Mouse (Mus musculus): ENCODE measurements at regions not wholly inside any gene's neighbourhood (a gene's known extent, or its start where the extent isn't known, plus 50 kb on each side); places are given as distances from the start of the nearest gene placed in this dataset.

DNA sequence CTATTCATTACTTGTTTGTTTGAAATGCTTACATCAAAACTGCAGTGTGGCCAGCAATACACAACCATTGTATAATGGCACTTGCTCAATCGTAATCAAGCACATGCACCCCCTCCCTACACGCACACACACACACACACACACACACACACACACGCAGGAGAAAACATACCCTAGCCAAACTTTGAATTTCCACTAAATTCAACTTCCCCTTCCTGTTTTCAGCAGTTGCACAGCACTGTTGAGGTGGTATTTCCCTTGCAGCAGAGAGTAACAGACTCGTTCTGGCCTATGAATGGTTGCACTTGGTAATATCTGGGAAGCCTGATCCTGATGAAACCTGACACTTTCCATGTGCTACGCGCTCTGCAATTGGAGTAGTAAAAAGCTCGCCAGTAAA, 173.8 kb downstream of the Rap2a start:
- DNase-seq (ENCODE audit: low read depth in 3 of 3, low spot score in 3 of 3) (no peak), ATAC-seq (ENCODE audit: insufficient read depth) (no peak)
- TF ChIP-seq EP300 (IDR thresholded peaks at IDR 0.05; ENCODE audit: low read depth): no peak
- TF ChIP-seq CTCF (IDR thresholded peaks at IDR 0.05; ENCODE audit: low read depth): no peak
- WGBS (ENCODE audit: insufficient replicate concordance): 58% methylated on average over 7 of the region's 7 CpGs
- Histone ChIP-seq H3K4me2 (ENCODE audit: low read depth) (no peak overlapping the region), H3K9me3 (ENCODE audit: control insufficient read depth, low read length) (no peaks in the 10 kb centered on the region), H3K36me3 (replicated peaks; ENCODE audit: control insufficient read depth, insufficient read depth, low read depth) (no peaks in the 10 kb centered on the region), H3K9ac (replicated peaks) (no peak overlapping the region), H3K4me1 (replicated peaks; ENCODE audit: control insufficient read depth in 2 of 2, insufficient read depth in 2 of 2, low read length in 1 of 2) (no peaks in the 10 kb centered on the region), H3K27me3 (ENCODE audit: control insufficient read depth, insufficient read depth, low read length) (no peaks in the 10 kb centered on the region), H3K27ac (no peak overlapping the region), H3K4me3 (ENCODE audit: insufficient read depth in 1 of 2, low read depth in 2 of 2, low read length in 2 of 2) (no peak overlapping the region)

DNA sequence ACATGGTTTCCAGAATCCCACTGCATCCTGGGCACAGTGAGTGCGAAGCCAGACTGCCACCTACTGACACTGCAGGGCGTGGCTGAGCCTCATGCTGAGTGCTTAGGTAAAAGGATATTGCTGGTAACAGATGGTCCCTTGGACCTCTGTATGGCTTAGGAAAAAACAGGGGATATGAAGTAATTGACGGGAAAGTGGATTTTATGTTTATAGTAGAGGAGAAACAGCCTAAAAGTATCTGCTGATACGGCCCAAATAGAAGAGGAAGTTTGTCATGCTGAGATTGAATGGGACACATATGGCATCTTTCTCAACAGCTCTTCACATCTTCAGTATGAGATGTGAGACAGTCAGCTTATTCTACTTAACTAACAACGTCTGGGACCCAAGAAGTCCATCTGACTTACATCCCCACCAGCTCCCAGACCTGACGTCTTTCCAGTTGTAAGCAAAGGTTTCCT, 182.1 kb downstream of the Rap2a start:
- Histone ChIP-seq H3K27me3 (ENCODE audit: control insufficient read depth, insufficient read depth, low read length) (no peaks in the 10 kb centered on the region), H3K27ac (no peak overlapping the region), H3K4me3 (ENCODE audit: insufficient read depth in 1 of 2, low read depth in 2 of 2, low read length in 2 of 2) (no peak overlapping the region), H3K9me3 (ENCODE audit: control insufficient read depth, low read length) (no peaks in the 10 kb centered on the region), H3K9ac (replicated peaks) (no peak overlapping the region), H3K4me2 (ENCODE audit: low read depth) (no peak overlapping the region), H3K36me3 (replicated peaks; ENCODE audit: control insufficient read depth, insufficient read depth, low read depth) (no peaks in the 10 kb centered on the region), H3K4me1 (replicated peaks; ENCODE audit: control insufficient read depth in 2 of 2, insufficient read depth in 2 of 2, low read length in 1 of 2) (no peaks in the 10 kb centered on the region)
- DNase-seq (ENCODE audit: low read depth in 3 of 3, low spot score in 3 of 3) (no peak), ATAC-seq (ENCODE audit: insufficient read depth) (no peak)
- TF ChIP-seq CTCF (IDR thresholded peaks at IDR 0.05; ENCODE audit: low read depth) (peak; percentile 50; the same call in 1 of the 2 replicates), EP300 (IDR thresholded peaks at IDR 0.05; ENCODE audit: low read depth) (no peak)
- WGBS (ENCODE audit: insufficient replicate concordance): 46% methylated on average over 6 of the region's 6 CpGs

DNA sequence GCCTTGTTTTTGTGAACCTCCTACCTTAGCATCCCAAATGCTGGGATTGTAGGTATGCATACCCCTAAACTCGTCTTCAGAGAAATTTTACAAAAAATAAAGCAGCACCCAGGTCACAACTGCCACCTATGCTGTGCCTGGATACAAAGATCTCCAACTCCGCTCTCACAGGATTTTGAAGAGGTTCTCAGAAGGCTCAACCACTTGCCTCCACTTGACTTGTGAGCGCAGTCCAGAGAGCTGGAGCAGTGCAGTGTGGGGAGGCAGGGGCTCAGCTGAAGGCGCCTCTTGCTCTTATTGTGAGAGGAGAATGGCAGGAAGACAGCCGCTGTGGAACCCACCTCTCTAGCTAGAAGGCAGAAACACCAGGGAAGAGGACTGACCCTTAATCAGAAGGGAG, 182.9 kb downstream of the Rap2a start:
- DNase-seq (ENCODE audit: low read depth in 3 of 3, low spot score in 3 of 3) (no peak), ATAC-seq (ENCODE audit: insufficient read depth) (no peak)
- no peak for TF ChIP-seq CTCF (IDR thresholded peaks at IDR 0.05; ENCODE audit: low read depth)
- TF ChIP-seq EP300 (IDR thresholded peaks at IDR 0.05; ENCODE audit: low read depth): no peak
- no peaks in the 10 kb centered on the region for H3K9me3 ChIP-seq (ENCODE audit: control insufficient read depth, low read length)
- H3K4me3 ChIP-seq (ENCODE audit: insufficient read depth in 1 of 2, low read depth in 2 of 2, low read length in 2 of 2): no peak overlapping the region
- WGBS (ENCODE audit: insufficient replicate concordance): 38% methylated on average over 5 of the region's 5 CpGs
- H3K9ac ChIP-seq (replicated peaks): no peak overlapping the region
- H3K36me3 ChIP-seq (replicated peaks; ENCODE audit: control insufficient read depth, insufficient read depth, low read depth): no peaks in the 10 kb centered on the region
- no peaks in the 10 kb centered on the region for H3K27me3 ChIP-seq (ENCODE audit: control insufficient read depth, insufficient read depth, low read length)
- H3K27ac ChIP-seq: no peak overlapping the region
- H3K4me1 ChIP-seq (replicated peaks; ENCODE audit: control insufficient read depth in 2 of 2, insufficient read depth in 2 of 2, low read length in 1 of 2): no peaks in the 10 kb centered on the region
- no peak overlapping the region for H3K4me2 ChIP-seq (ENCODE audit: low read depth)

DNA sequence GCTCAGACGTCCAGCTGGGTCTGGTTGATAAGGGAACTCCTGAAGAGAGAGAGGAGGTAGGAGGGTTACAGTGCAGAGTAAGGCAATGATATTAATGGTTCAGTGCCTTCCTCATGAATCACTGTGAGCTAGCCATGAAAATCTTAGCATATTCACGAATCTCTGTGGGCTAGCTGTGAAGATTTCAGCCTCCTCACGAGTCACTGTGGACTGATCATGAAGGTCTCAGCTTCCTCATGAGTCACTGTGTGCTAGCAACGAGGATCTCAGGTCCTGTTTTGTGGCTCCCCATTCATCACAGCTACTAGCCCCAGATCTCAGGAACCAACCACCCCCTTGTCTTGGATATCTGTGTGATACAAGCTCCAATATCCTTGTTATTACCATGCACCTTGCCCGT, 191.4 kb downstream of the Rap2a start:
- Histone ChIP-seq H3K4me1 (replicated peaks; ENCODE audit: control insufficient read depth in 2 of 2, insufficient read depth in 2 of 2, low read length in 1 of 2) (no peaks in the 10 kb centered on the region), H3K36me3 (replicated peaks; ENCODE audit: control insufficient read depth, insufficient read depth, low read depth) (no peaks in the 10 kb centered on the region), H3K27me3 (ENCODE audit: control insufficient read depth, insufficient read depth, low read length) (no peaks in the 10 kb centered on the region), H3K9me3 (ENCODE audit: control insufficient read depth, low read length) (no peaks in the 10 kb centered on the region), H3K4me2 (ENCODE audit: low read depth) (no peak overlapping the region), H3K4me3 (ENCODE audit: insufficient read depth in 1 of 2, low read depth in 2 of 2, low read length in 2 of 2) (no peak overlapping the region), H3K27ac (no peak overlapping the region), H3K9ac (replicated peaks) (no peak overlapping the region)
- TF ChIP-seq CTCF (IDR thresholded peaks at IDR 0.05; ENCODE audit: low read depth) (no peak), EP300 (IDR thresholded peaks at IDR 0.05; ENCODE audit: low read depth) (no peak)
- DNase-seq (ENCODE audit: low read depth in 3 of 3, low spot score in 3 of 3): no peak
- ATAC-seq (ENCODE audit: insufficient read depth): no peak
- WGBS (ENCODE audit: insufficient replicate concordance): 26% methylated on average over 5 of the region's 5 CpGs

DNA sequence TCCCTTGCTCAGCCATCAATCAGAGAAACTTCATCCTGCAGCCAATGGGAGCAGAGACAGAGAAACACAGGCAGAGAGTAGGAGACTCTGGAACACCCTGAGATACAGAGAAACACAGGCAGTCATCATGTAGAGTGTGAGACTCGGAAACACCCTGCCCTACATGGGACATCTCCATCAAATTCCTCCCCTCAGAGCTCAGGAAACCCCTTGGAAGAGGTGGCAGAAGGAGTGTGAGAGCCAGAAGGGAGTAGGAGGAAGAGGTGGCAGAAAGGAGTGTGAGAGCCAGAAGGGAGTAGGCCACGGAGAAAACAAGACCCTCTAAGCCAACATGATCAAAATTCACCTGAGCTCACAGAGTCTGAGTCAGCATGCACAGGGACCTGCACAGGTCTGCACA, 197.5 kb downstream of the Rap2a start:
- DNase-seq (ENCODE audit: low read depth in 3 of 3, low spot score in 3 of 3): no peak
- Histone ChIP-seq H3K4me2 (ENCODE audit: low read depth) (no peak overlapping the region), H3K36me3 (replicated peaks; ENCODE audit: control insufficient read depth, insufficient read depth, low read depth) (no peaks in the 10 kb centered on the region), H3K4me1 (replicated peaks; ENCODE audit: control insufficient read depth in 2 of 2, insufficient read depth in 2 of 2, low read length in 1 of 2) (no peaks in the 10 kb centered on the region), H3K9ac (replicated peaks) (no peak overlapping the region), H3K4me3 (ENCODE audit: insufficient read depth in 1 of 2, low read depth in 2 of 2, low read length in 2 of 2) (no peak overlapping the region), H3K27me3 (ENCODE audit: control insufficient read depth, insufficient read depth, low read length) (no peaks in the 10 kb centered on the region), H3K9me3 (ENCODE audit: control insufficient read depth, low read length) (no peaks in the 10 kb centered on the region), H3K27ac (no peak overlapping the region)
- no peak for ATAC-seq (ENCODE audit: insufficient read depth)
- WGBS (ENCODE audit: insufficient replicate concordance): 41% methylated on average over 2 of the region's 2 CpGs
- TF ChIP-seq EP300 (IDR thresholded peaks at IDR 0.05; ENCODE audit: low read depth): no peak
- TF ChIP-seq CTCF (IDR thresholded peaks at IDR 0.05; ENCODE audit: low read depth): no peak

All from liver, embryonic 14.5 days (tissue).